Mouse (Mus musculus) midbrain, postnatal 0 days (tissue): ENCODE data around the gene Mrps15. TPM values are rescaled to one million over a fixed set of nuclear protein-coding genes. Genes with fewer than 3 reads are reported as not detected.

Experiments used
- ATAC-seq: fragments of 200-750 bp; cut with Nextera tagmentation; 2 replicates; pipeline ENCODE4 v1.8.0; 2017; ENCODE audit warnings: moderate number of reproducible peaks, mild to moderate bottlenecking, moderate TSS enrichment, moderate library complexity; ENCODE audit not compliant: low FRiP score
- DNase-seq: peaks from one replicate; pipeline ENCODE4 v3.0.0-alpha.2; 2015; ENCODE audit warnings: low spot score
- H3K27ac ChIP-seq: fragments of 300-500 bp; sonication (generic); 2 replicates; pipeline ENCODE4 v1.5.1; 2014; ENCODE audit warnings: low read depth, mild to moderate bottlenecking, low read length, mixed read lengths
- H3K27me3 ChIP-seq: fragments of 300-500 bp; sonication (generic); 2 replicates; pipeline ENCODE4 v1.6.1; 2014; ENCODE audit warnings: low read length, control low read depth, mixed read lengths; ENCODE audit not compliant: insufficient read depth
- H3K36me3 ChIP-seq: fragments of 300-500 bp; sonication (generic); 2 replicates; pipeline ENCODE4 v1.6.1; 2014; ENCODE audit warnings: low read length, control low read depth, mixed read lengths; ENCODE audit not compliant: insufficient read depth
- H3K4me1 ChIP-seq: fragments of 300-500 bp; sonication (generic); 2 replicates; pipeline ENCODE4 v1.6.1; 2014; ENCODE audit warnings: mild to moderate bottlenecking, control low read depth, antibody characterized with exemption, low read length, mixed read lengths; ENCODE audit not compliant: insufficient read depth
- H3K4me2 ChIP-seq: fragments of 300-500 bp; sonication (generic); 2 replicates; pipeline ENCODE4 v1.6.1; 2014; ENCODE audit warnings: low read depth, mild to moderate bottlenecking, low read length, mixed read lengths; ENCODE audit not compliant: poor library complexity, severe bottlenecking
- H3K4me3 ChIP-seq: fragments of 300-500 bp; sonication (generic); 2 replicates; pipeline ENCODE4 v1.5.1; 2014; ENCODE audit warnings: low read depth, mild to moderate bottlenecking, low read length, moderate library complexity
- H3K9ac ChIP-seq: fragments of 300-500 bp; sonication (generic); replicated peaks from 2 replicates; pipeline ENCODE4 v1.6.1; 2014; ENCODE audit warnings: mild to moderate bottlenecking, low read length, moderate library complexity, mixed read lengths; ENCODE audit not compliant: poor library complexity, severe bottlenecking
- H3K9me3 ChIP-seq: fragments of 300-500 bp; sonication (generic); 2 replicates; pipeline ENCODE4 v1.6.1; 2016; ENCODE audit warnings: low read length, control low read depth
- CTCF ChIP-seq: IDR thresholded peaks from 2 replicates; pipeline ENCODE4 v1.5.1; 2016; ENCODE audit warnings: antibody characterized with exemption, mild to moderate bottlenecking
- WGBS: fragments of 180-500 bp; shearing (Covaris S2); extraction: QIAGEN DNeasy Blood & Tissue Kit; methylation state at CpG from one replicate; pipeline ENCODE4 v1.1.7; 2014; 5-methylcytosine and 5-hydroxymethylcytosine counted together
- polyA plus RNA-seq: library from polyadenylated mRNA; unstranded; fragments of >200 nt; fragmentation: Nextera tagmentation; extraction: Ambion mirVana; gene quantifications from 2 replicates; pipeline ENCODE4 v1.2.1, GENCODE M21; 2015
- total RNA-seq: library from RNA; depleted of rRNA; stranded (reverse); fragments of >200 nt; gene quantifications from 2 replicates; pipeline ENCODE4 v1.2.3, GENCODE M21; 2014

Mrps15 gene
- total and polyA plus RNA-seq, 2 experiments from 2014 or later: 53.8 to 151 TPM

DNA sequence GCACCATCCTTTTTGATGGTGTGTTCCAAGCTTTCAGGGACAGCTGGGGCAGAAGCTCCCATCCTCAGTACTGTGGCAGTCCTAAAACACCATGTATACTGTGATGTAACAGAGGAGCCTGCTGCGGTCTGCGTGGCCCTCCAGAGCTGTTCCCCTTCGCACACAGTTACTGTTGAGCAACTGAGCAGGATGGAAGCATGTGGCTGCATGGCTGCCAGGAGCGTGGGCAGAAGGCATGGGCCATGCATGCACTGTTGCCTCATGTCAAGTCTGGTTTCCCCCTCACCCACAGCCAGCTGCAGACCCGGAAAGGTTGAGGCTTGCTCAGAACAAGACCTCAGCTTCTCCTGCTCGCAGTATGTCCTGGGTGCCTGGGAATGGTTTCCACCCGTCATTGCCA lies 18.5 kb downstream of the Mrps15 start:
- ATAC-seq (no peak), DNase-seq (no peak)
- H3K27ac ChIP-seq: no peak overlapping the region
- H3K9ac ChIP-seq: no peak overlapping the region
- no peak for TF ChIP-seq CTCF
- H3K4me1 ChIP-seq: no peaks in the 10 kb centered on the region
- H3K27me3 ChIP-seq: no peaks in the 10 kb centered on the region
- no peak overlapping the region for H3K4me2 ChIP-seq
- 89% methylated on average over 7 of the region's 7 CpGs for WGBS
- H3K36me3 ChIP-seq: no peaks in the 10 kb centered on the region; the same call in 1 of the 2 replicates
- no peak overlapping the region for H3K4me3 ChIP-seq
- H3K9me3 ChIP-seq: no peaks in the 10 kb centered on the region

DNA sequence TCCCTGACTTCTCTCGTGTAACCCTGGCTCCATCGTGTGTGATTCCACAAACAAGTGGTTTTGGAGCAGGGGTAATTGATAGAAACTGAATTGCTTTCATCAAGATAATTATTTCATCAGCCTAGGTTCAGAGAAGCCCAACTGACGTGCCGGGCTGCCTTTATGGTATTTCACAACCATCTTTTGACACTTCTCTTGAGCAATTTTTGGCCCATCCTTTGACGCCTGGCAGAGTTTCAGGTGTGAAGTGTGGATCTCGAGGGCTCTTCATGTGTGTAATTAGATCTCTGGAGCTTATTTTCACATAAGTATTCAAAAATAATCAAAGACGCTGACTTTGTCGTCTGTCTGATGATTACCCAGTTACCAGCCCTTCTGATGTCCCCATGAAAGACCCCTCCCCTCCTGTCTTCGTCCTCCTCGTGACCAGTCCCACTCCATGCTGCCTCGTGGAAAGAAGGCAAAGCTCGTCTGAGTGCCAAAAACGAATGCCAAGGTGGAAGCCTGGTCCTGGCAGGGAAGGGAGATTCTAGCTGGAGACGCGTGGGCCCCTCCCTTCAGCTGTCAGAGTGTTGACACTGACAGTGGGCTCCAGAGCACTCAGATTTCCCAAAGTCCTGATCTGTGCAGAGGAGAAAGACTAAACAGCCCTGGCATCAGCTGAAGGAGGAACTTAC lies 20.8 kb downstream of the Mrps15 start:
- Histone ChIP-seq H3K36me3 (no peaks in the 10 kb centered on the region; the same call in 1 of the 2 replicates), H3K27me3 (no peaks in the 10 kb centered on the region), H3K9ac (no peak overlapping the region), H3K27ac (no peak overlapping the region), H3K4me2 (no peak overlapping the region), H3K9me3 (no peaks in the 10 kb centered on the region), H3K4me1 (no peaks in the 10 kb centered on the region), H3K4me3 (no peak overlapping the region)
- DNase-seq (peak; percentile 50), ATAC-seq (no peak)
- 61% methylated on average over 15 of the region's 15 CpGs for WGBS
- no peak for TF ChIP-seq CTCF

DNA sequence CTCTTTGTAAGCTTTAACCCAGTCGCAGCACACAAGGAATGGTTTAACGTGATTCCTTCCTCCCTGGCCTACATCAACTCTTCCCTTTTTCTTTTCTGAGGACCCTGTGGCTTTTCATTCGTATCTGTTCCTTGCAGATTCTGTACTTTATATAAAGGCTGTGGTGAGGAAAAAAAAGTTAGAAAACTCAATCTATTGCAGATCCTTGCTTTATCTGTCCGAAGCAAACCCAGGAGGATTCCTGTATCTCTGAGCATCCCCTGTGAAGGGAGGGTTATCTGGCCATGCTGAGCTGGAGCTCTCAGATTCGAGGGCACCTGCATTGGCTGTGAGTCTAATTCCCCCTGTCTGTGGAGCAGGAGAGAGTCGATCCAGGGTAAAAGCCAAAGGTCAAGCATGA lies 22.1 kb downstream of the Mrps15 start:
- no peak for DNase-seq
- H3K27me3 ChIP-seq: no peaks in the 10 kb centered on the region
- ATAC-seq: no peak
- TF ChIP-seq CTCF: no peak
- H3K9ac ChIP-seq: no peak overlapping the region
- H3K27ac ChIP-seq: no peak overlapping the region
- no peak overlapping the region for H3K4me2 ChIP-seq
- H3K4me1 ChIP-seq: no peaks in the 10 kb centered on the region
- peaks cover under 1% of the 10 kb centered on the region; the same call in 1 of the 2 replicates for H3K36me3 ChIP-seq
- no peak overlapping the region for H3K4me3 ChIP-seq
- WGBS: 81% methylated on average over 6 of the region's 6 CpGs
- H3K9me3 ChIP-seq: no peaks in the 10 kb centered on the region

DNA sequence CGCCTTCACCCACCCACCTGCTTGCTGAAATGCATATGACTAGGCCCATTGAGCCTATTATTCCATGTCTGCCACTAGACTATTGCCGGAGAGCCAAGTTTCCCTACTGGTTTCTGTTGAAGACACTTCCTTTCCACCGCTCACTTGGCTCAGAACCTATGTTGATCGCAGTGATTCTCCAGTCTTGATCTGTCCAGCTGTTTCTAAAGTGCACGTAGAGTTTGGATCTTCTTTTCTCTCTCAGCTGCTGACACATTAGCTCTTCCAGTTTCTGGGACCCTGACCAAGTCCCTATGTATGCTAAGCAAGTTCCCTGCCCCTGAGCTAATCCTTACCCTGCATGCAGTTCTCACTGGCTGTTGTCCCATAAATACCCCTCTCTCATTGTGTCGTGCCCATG lies 31.1 kb downstream of the Mrps15 start:
- no peak for TF ChIP-seq CTCF
- Histone ChIP-seq H3K36me3 (peaks cover 19% of the 10 kb centered on the region), H3K27me3 (no peaks in the 10 kb centered on the region), H3K9ac (no peak overlapping the region), H3K27ac (no peak overlapping the region), H3K4me2 (no peak overlapping the region), H3K4me3 (no peak overlapping the region), H3K4me1 (no peaks in the 10 kb centered on the region), H3K9me3 (no peaks in the 10 kb centered on the region)
- 72% methylated on average over 6 of the region's 6 CpGs for WGBS
- ATAC-seq: no peak
- no peak for DNase-seq

DNA sequence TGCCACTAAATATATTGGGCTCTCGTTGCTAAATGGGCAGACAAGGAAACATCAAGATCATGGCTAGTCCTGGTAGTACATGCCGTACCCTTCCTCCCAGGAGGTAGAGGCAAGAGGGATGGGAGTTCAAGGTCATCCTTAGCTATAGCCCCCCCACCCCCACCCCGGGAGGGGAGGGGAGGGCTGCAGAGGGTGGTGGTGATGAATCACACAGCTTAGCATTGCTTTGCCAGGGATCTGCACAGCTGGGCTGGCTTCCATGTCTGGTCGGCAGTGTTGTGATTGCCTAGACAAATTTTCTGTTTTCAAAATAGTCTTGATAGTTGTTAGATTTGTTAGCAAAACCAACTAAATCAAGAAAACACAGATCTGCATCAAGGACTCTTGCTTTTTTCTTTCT lies 32.5 kb downstream of the Mrps15 start:
- H3K4me3 ChIP-seq: no peak overlapping the region
- 91% methylated on average over 4 of the region's 4 CpGs for WGBS
- H3K27me3 ChIP-seq: no peaks in the 10 kb centered on the region
- no peak overlapping the region for H3K4me2 ChIP-seq
- H3K4me1 ChIP-seq: no peaks in the 10 kb centered on the region
- H3K36me3 ChIP-seq: peaks cover 25% of the 10 kb centered on the region
- no peaks in the 10 kb centered on the region for H3K9me3 ChIP-seq
- ATAC-seq (no peak), DNase-seq (no peak)
- no peak overlapping the region for H3K27ac ChIP-seq
- no peak for TF ChIP-seq CTCF
- no peak overlapping the region for H3K9ac ChIP-seq

DNA sequence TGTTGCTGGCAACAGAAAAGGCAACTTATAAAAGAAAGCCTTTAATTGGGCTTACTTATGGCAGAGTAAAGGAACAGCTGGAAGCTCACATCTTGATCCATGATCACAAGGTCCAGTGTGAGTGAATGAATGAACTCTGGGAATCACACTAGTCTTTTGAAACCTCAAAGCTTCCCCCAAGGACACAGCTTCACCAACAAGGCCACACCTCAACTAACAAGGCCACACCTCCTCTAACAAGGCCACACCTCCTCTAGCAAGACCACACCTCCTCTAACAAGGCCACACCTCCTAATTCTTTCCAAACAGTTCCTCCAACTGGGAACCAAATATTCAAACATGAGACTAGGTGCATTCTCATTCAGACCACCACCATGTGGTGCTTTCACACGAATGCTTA lies 34.9 kb downstream of the Mrps15 start:
- H3K27me3 ChIP-seq: no peaks in the 10 kb centered on the region
- H3K9ac ChIP-seq: no peak overlapping the region
- no peaks in the 10 kb centered on the region for H3K9me3 ChIP-seq
- DNase-seq (no peak), ATAC-seq (no peak)
- no peak overlapping the region for H3K4me3 ChIP-seq
- 94% methylated on average over 1 of the region's 1 CpGs for WGBS
- no peak overlapping the region for H3K27ac ChIP-seq
- no peaks in the 10 kb centered on the region for H3K4me1 ChIP-seq
- no peak overlapping the region for H3K4me2 ChIP-seq
- no peak for TF ChIP-seq CTCF
- H3K36me3 ChIP-seq: peaks cover 20% of the 10 kb centered on the region
